Mouse (Mus musculus): Measurements from ENCODE around the gene Iqcd.

Gene Iqcd

DNA sequence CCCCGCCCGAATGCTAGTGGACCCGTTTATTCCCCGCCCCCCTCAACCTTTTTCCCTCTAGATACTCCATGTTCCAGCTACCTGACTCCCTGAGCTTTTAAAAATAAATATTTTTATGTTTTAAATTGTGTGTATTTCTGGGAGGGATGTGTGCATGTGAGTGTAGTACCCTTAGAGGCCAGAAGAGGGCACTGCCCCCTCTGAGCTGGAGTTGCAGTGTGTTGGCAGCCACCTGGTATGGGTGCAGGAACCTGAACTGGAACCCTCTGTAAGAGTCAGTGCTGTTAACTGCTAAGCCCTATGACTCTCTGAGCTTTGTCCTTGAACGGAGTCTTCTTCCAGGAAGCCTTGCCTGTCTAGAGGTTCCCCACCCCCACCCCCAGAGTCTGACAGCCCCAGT lies 43.1 kb downstream of the Iqcd start:
- no peak for DNase-seq

DNA sequence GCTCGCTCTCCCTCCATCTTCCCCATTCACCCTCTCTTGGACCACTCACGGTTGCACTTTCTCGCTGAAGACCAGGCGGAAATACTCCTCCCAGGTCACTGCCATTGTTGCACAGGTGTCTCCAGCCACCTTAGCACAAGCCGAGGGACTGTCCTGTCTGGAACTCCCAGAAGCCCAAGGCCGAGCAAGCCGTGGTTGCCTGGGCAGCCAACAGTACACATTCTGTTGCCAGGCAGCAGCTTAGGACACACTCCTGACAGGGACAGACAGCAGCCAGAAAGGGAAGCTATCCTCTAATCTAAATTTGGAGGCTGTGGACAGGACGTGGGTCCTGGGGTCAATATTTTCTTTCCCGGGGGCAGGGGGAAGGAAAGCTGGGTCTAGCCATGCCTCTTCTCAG lies 45.3 kb downstream of the Iqcd start, which contains the start of gene Cfap73:
Gene Cfap73, minus strand, starts transcription at position 105 of the 400 bp plus-strand sequence.
- no peak for DNase-seq

DNA sequence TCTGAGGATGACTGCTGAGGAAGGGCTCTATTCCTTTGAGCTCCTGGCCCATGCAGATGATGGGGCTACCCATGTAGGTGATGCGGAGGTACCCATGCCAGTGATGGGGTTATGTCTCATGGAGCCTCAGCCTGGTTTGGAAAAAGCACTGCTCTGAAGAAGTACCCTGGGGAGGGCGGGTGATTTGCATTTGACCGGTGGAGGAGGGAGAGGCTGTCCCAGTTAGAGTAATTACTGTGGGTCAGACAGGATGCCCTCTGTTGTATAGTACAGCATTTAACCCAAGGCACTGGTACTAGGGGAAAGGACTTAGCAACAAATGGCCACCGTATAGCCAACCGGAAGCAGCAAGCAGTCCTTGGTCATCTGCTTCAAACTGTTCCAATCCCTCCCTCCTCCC lies 46.0 kb downstream of the Iqcd start:
- no peak for DNase-seq

DNA sequence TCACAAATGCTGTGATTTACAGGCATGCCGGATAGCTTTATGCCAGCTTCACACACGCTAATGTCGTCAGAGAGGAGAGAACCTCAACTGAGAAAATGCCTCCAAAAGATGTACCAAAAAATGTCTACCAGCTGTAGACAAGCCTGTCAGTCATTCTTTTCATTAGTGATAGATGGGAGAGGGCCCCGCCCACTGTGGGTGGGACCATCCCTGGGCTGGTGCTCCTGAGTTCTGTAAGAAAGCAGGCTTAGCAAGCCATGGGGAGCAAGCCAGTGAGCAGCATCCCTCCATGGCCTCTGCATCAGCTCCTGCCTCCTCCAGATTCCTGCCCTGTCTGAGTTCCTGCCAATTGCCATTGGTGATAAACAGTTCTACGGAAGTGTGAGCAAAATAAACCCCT lies 46.8 kb downstream of the Iqcd start:
- DNase-seq, result no peak

DNA sequence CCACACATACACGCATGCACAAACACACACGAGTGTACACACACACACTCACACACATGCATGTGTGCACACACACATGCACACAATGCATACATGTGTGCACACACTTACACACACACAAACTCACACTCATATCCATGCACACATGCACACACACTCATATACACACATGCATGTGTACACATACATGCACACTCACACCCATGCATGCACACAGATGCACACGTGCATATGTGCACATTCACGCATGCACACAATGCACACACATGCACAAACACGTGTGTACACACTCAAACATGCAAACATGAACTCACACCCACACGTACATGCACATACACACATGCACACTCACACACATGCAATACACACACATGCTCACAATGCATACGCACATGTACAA lies 51.3 kb downstream of the Iqcd start:
- no peak for DNase-seq

DNA sequence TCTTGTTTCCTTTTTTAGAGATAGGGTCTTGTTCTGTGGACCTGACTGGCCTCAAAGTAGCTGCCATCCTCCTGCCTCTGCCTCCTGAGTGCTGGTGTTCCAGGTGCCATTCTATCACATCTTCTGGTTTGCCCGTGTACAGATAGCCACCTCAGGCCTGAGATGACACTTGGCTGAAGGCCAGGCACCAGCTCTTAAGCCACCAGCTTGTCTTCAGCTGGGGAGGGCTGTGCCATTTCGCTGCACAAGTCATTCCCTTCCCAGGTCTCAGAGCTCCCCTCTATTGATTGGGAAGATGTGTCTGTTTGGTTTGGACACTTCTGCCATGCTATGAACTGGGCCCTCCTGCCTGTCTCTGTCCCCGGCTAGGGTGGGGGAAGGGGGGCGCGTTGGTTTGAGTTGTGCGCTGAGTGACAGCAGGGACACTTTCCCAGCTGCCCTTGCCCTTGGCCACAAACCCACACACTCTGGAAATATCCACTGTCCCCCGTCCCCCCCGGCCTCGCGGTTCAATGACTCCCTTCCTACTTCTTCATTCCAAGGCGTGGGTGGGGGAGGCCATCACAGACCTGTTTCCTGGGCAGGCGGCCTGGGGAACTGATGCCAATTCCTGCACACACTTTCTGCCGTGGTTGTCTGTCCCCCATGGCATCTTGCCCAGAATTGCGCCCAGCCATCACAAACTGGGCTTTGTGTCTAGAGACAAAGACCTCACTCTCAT lies 54.7 kb downstream of the Iqcd start:
- DNase-seq, result no peak

DNA sequence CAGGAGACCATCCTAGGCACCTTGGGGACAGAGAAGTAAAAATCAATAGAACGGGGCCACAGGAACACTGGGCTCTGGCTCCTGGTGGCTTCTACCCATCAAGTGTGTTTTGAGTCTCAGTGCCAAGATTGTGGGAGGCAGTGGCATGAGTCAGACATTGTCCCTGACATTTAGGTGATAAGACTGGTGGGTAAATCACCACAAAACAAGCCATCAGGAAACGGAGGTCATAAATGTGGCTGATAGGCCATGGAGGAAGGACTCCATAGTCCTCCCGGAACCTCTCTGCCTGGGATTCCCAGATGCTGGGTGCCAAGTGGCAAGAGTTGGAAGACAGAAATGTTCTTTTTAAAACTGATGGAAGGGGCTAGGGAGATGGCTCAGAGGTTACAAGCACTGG lies 55.4 kb downstream of the Iqcd start:
- no peak for DNase-seq

DNA sequence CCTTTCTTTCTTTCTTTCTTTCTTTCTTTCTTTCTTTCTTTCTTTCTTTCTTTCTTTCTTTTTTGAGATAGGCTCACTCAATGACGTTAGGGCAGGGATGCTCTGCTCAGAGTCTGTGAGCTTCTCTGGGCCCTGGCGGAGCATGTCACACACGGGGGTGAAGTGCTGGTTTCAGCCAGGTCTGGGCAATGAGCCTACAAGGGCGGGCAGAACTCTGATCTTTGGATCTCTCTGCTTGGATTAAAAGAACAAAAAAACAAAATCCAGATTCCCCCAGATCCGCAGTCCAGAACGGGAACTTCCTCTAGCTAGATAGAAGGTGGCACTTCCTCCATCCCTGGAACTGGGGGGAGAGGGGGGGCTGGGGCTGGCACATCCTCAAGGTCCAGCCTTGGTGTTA lies 57.0 kb downstream of the Iqcd start:
- DNase-seq, result no peak

DNA sequence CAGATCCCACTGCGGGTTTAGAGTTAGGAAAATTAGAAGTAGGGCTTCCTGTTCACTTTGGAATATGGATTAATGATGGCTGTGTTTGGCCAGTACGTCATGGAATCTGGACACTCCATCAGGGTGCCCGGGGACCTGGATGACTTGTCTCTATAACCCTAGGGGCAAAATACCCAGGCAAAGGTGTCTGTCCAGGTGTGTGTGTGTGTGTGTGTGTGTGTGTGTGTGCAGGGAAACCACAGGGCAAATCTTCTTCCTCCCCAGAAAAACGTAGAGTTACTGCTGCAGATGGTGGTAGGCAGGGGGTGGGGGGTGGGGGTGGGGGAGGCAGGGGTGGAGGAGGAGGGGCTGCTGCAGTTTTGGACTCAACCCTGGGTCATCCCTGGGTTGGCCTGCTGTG lies 58.5 kb downstream of the Iqcd start:
- no peak for DNase-seq

DNA sequence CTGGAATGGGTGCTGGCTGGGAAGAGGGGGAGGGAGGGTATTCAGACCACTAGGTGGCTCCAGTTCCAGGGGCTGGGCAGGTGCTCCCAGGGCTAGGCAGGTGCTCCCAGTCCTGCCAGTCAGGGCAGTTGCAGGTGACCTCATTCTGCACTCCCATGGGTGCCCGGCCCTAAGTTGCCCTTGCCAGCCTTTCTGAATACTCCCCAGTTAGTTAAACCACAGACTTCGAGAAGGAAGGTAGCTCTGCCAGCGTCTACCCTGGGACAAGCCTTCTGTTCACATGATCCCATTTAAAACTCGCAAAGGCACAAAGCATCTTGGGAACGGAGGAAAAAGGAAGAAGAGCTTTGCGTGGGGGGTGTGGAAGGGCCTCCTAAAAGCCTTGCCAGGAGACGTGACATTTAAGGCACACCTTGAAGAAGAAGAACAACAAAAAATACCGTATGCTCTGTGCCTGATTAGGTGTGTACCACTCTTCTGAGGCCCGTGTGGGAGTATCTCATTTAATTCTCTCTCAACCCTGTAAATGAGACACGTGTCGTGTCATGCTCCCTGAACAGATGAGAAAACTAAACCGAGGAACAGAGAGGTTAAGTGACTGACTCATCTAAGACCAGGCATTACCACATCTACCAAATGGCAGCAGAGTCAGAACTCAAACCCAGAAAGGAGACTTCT lies 59.1 kb downstream of the Iqcd start:
- DNase-seq, result no peak

DNA sequence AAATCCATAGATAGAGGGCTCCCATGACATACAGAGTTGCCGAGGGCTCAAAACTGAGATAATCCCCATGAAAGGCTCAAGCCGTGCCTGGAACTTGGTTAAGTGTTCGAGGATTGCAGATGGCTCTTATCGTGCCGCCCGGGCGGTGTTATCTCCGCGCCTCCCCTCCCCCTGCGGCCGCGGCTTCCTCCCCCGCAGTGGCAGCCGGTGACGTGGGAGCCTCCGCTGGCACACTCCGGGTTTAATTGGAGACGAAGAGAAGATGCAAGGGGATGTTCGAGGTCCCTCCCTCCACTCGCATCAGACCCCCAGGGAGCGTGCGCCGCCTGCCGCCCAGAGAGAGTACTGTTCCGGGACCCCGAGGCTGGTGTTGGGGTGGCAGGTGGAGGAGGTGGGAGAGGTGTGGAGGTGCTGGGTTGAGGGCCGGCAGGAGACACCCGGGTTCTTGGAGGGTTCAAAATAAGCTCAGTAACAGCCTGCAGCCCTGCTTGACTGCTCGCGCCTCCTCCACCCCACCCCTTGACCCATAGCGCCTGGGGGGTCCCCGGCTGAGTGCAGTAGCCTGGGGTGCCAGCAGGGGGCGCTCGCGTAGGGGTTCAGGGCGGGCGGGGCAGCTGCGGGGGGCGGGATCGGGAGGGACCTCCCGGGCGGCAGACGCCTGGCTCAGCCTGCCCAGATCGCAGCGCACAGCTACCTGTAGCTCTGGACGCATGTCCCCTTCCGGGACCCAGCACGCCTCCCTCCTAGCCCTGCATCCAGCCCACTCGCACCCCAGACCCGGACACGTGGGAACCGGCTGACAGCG lies 60.0 kb downstream of the Iqcd start, which contains the start of gene Rasal1:
Gene Rasal1, plus strand, starts transcription at position 244 of the 805 bp plus-strand sequence.
- DNase-seq, result peak; percentile 73

DNA sequence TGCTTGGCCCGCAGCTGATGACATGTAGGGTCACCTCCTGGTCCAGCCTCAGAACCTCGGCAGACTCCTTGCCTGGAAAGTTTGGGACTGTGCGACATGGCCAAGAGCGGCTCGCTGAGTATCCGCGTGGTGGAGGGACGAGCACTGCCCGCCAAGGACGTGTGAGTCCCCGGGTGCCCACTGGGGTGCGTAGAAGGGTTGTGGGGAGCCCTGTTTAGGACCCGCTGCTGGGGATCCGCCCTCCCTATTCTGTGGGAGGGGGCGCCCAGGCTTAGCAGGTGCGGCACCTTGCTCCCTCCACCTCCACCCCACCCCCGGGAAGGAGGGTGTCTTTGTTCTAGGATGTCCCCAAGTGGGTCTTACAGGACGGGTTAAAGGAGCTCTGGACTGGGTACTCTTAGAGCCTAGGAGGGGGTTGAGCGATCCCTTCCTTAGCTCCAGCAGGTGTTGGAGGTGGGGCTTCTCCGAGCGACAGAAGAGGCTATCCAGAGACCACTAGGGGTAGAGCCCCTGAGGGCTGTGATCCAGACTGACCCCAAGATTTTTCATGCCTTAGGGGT lies 60.6 kb downstream of the Iqcd start:
- DNase-seq, result no peak

DNA sequence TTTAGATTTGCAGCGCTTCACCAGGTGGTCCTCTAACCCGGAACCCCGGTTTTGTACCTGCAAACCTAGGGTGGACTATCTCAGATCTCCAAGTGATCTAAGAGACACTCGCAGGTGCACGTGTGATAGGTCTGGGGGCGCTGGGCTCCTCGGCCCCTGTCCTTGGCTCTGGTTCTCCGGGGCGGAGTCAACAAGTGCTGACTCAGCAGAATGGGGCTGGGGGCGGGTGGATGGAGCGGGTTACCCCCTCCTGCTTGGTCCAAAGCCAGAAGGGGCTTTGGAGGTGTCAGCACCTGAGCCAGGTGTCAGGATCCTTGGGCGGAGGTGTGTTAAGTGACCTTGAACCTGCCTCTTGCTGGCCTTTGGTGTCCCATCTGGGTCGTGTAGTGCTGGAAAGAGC lies 61.1 kb downstream of the Iqcd start:
- no peak for DNase-seq

DNA sequence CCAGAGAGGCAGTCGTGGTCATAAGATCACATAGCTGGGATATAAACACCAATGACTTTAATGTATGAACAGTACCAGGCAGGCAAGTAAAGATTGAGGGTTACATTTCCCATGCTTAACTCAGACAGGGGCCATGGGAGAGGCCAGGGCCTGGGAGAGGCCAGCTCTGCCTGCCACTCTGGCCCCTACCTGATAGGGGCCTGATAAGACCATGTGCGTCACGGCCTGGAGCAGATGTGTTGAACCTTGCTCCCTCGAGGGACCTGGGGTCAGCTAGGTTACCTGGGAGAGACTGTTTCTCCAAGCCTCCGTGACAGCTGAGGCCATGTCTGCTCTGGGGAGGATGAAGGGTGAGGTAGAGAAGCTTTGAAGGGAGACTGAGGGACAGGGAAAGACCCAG lies 62.4 kb downstream of the Iqcd start:
- DNase-seq, result no peak

DNA sequence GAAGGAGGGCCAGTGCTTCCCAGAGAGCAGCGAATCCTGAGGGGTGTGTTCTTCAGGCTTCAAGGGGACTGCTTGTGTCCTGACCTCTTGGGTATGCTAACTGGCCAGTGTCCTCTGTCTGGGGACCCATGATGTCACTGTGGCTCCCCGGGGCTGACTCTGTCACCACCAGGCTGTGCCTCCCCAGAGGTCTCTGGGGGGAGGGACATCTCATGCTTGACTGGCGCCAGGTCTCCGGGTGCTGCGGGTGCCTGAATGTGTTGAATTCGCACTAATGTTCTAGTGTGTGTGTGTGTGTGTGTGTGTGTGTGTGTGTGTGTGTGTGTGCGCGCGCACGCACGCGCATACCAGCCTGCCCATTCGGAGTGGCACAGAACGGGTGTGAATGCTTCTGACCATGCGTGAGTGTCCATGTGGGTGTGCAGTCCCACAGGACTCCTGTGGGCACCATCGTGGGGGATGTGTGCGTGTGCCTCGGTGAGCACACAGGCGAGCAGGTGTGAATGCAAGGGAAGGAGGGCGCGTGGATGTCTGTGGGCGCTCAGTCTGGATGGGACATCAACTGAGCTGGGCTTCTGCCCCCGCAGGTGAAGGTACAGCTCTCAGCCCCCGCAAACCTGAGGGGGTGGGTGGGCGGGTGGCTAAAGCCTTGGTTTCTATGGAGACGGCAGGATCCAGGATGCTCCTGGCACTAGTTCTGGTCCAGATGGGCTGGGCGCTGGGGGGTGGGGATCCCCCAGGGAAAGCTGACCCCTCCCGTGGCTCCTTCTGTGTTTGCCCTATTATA lies 64.3 kb downstream of the Iqcd start:
- no peak for DNase-seq

DNA sequence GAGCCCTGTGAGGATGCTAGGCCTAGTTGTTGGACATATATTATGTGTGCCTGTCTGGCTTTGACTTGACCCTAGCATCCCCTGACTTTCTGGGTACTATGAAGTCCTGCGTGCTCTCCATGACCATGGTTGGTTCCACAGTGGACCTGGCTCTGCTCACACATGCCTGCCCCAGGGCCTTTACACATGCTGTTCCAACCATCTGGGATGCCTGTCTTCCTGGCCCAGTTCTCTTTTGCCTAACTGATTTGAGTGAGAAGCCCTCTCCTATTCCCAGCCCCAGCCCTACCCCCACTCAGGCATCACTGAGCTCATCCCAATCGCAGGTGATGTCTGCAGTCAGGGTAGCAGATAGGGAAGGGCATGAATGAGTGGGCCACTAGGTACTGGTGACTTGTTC lies 65.1 kb downstream of the Iqcd start:
- DNase-seq, result no peak

DNA sequence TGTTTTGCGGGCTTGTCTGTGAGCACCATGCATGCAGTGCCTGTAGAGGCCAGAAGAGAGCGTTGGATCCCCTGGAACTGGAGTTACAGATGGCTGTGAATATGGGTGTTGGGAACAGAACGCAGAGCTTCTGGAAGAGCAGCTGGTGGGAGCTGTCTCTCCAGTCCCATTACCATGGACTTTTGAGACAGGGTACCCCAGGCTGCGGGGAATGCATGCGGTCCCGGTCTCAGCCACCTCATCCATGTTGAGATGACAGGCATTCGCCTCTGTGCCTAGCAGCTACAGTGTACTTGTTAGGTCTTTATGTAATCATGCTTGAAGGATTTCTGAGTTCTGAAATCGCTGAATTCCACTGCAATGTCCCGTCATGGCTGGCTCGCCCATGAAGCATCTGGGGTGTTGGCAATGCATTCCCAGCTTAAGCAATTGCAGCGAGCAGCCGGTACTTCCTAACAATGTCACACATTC lies 67.5 kb downstream of the Iqcd start:
- no peak for DNase-seq
